Mouse (Mus musculus) heart, embryonic 10.5 days (tissue): Measurements from ENCODE around the gene Pdap1. TPM values are rescaled to one million over a fixed set of nuclear protein-coding genes. Genes with fewer than 3 reads are reported as not detected.
"Not testable (repeated sequence)": the region's sequence is repeated elsewhere in the genome, so short reads cannot be mapped to it uniquely, and the experiment has no call there.

Experiments
- DNase-seq: peaks from one replicate; pipeline ENCODE4 v3.0.0-alpha.2; 2017; ENCODE audit warnings: low spot score
- H3K27ac ChIP-seq: fragments of 300-500 bp; sonication (generic); 2 replicates; pipeline ENCODE4 v1.5.1; 2016; ENCODE audit warnings: mild to moderate bottlenecking
- H3K27me3 ChIP-seq: fragments of 300-500 bp; sonication (generic); 2 replicates; pipeline ENCODE4 v1.6.1; 2016; ENCODE audit warnings: mild to moderate bottlenecking; ENCODE audit not compliant: poor library complexity, insufficient read depth, severe bottlenecking
- H3K36me3 ChIP-seq: fragments of 300-500 bp; sonication (generic); 2 replicates; pipeline ENCODE4 v1.6.1; 2016; ENCODE audit warnings: mild to moderate bottlenecking, moderate library complexity
- H3K4me1 ChIP-seq: fragments of 300-500 bp; sonication (generic); 2 replicates; pipeline ENCODE4 v1.6.1; 2016; ENCODE audit warnings: mild to moderate bottlenecking
- H3K4me3 ChIP-seq: fragments of 300-500 bp; sonication (generic); 2 replicates; pipeline ENCODE4 v1.5.1; 2016; ENCODE audit warnings: mild to moderate bottlenecking, moderate library complexity
- H3K9me3 ChIP-seq: fragments of 300-500 bp; sonication (generic); 2 replicates; pipeline ENCODE4 v1.6.1; 2016; ENCODE audit warnings: mild to moderate bottlenecking, moderate library complexity
- WGBS: fragments of 180-500 bp; shearing (Covaris S2); methylation state at CpG from one replicate; pipeline ENCODE4 v1.1.7; 2016; 5-methylcytosine and 5-hydroxymethylcytosine counted together
- polyA plus RNA-seq: library from polyadenylated mRNA; unstranded; fragments of >200 nt; fragmentation: Nextera tagmentation; extraction: Ambion mirVana; gene quantifications from 2 replicates; pipeline ENCODE4 v1.2.1, GENCODE M21; 2016

Gene Pdap1
- polyA plus RNA-seq, 1 experiment from 2014 or later = 86.3 TPM

GRCm38 (mm10) chr5:145096195-145096594 is 43.8 kb downstream of the Pdap1 start:
- WGBS = 71% methylated on average over 4 of the region's 4 CpGs
- H3K27me3 ChIP-seq = no peaks in the 10 kb centered on the region
- H3K4me1 ChIP-seq = no peaks in the 10 kb centered on the region
- H3K9me3 ChIP-seq = no peaks in the 10 kb centered on the region
- DNase-seq = no peak
- H3K36me3 ChIP-seq = peaks cover 88% of the 10 kb centered on the region
- no peak overlapping the region for H3K27ac ChIP-seq
- H3K4me3 ChIP-seq = no peak overlapping the region

- H3K27me3 ChIP-seq = no peaks in the 10 kb centered on the region
- WGBS = 85% methylated on average over 3 of the region's 3 CpGs
- peaks cover 48% of the 10 kb centered on the region for H3K36me3 ChIP-seq
- no peak for DNase-seq
- H3K4me3 ChIP-seq = no peak overlapping the region
- H3K4me1 ChIP-seq = peaks cover 3% of the 10 kb centered on the region
- no peaks in the 10 kb centered on the region for H3K9me3 ChIP-seq
- no peak overlapping the region for H3K27ac ChIP-seq
These were observed 50.2 kb downstream of the Pdap1 start for GRCm38 (mm10) chr5:145089878-145090277.

- Histone ChIP-seq H3K27me3 (no peaks in the 10 kb centered on the region), H3K4me1 (peaks cover 11% of the 10 kb centered on the region), H3K9me3 (no peaks in the 10 kb centered on the region), H3K4me3 (no peak overlapping the region), H3K36me3 (peaks cover 39% of the 10 kb centered on the region), H3K27ac (no peak overlapping the region)
- 98% methylated on average over 2 of the region's 2 CpGs for WGBS
- DNase-seq = no peak
These were observed 51.9 kb downstream of the Pdap1 start for GRCm38 (mm10) chr5:145088186-145088585.

- Histone ChIP-seq H3K27ac (no peak overlapping the region), H3K36me3 (peaks cover 18% of the 10 kb centered on the region), H3K9me3 (no peaks in the 10 kb centered on the region; the same call in 1 of the 2 replicates), H3K4me3 (peak overlapping the region; percentile 89), H3K4me1 (peaks cover 11% of the 10 kb centered on the region), H3K27me3 (no peaks in the 10 kb centered on the region)
- DNase-seq = no peak
- 63% methylated on average over 2 of the region's 2 CpGs for WGBS
These were observed 55.2 kb downstream of the Pdap1 start for GRCm38 (mm10) chr5:145084822-145085221.

GRCm38 (mm10) chr5:145083632-145084451 is 56.2 kb downstream of the Pdap1 start, which contains the start of the genes Arpc1a and Kpna7:
Arpc1a (plus strand) TSS chr5:145083830.
Kpna7 (minus strand) TSS chr5:145084030.
- DNase-seq = peak; percentile 97
- Histone ChIP-seq H3K4me1 (peaks cover 11% of the 10 kb centered on the region), H3K27me3 (no peaks in the 10 kb centered on the region), H3K36me3 (peaks cover 18% of the 10 kb centered on the region), H3K27ac (peak within 1 kb of the TSS; percentile 90), H3K4me3 (peak within 1 kb of the TSS; percentile 89), H3K9me3 (no peaks in the 10 kb centered on the region; the same call in 1 of the 2 replicates)
- WGBS = under 1% methylated on average over 54 of the region's 54 CpGs

GRCm38 (mm10) chr5:145083201-145083600 is 56.8 kb downstream of the Pdap1 start:
- 51% methylated on average over 6 of the region's 6 CpGs for WGBS
- H3K4me1 ChIP-seq = peaks cover 11% of the 10 kb centered on the region
- H3K27ac ChIP-seq = peak overlapping the region; percentile 90
- not testable (repeated sequence) for H3K27me3 ChIP-seq, DNase-seq, H3K9me3 ChIP-seq
- peak overlapping the region; percentile 89 for H3K4me3 ChIP-seq
- H3K36me3 ChIP-seq = peaks cover 13% of the 10 kb centered on the region

- Histone ChIP-seq H3K9me3 (no peaks in the 10 kb centered on the region; the same call in 1 of the 2 replicates), H3K4me3 (no peak overlapping the region), H3K4me1 (peaks cover 11% of the 10 kb centered on the region), H3K27ac (no peak overlapping the region), H3K27me3 (no peaks in the 10 kb centered on the region), H3K36me3 (peaks cover 7% of the 10 kb centered on the region; the same call in 1 of the 2 replicates)
- no peak for DNase-seq
- 90% methylated on average over 10 of the region's 10 CpGs for WGBS
These were observed 58.0 kb downstream of the Pdap1 start for GRCm38 (mm10) chr5:145081866-145082613.

Other genes starting within 250 kb of the Pdap1 start
- gene Smurf1, start 174.4 kb downstream of the Pdap1 start, polyA plus RNA-seq = 15.5 and 16.1 TPM in 2 replicates
- not detected in 2 replicates for gene Gm4871, start 107.5 kb downstream of the Pdap1 start, polyA plus RNA-seq
- not detected in 2 replicates for gene 1700018F24Rik, start 97.2 kb downstream of the Pdap1 start, polyA plus RNA-seq
- 113 and 117 TPM in 2 replicates for gene Arpc1a, start 56.4 kb downstream of the Pdap1 start, polyA plus RNA-seq
- not detected in 2 replicates for gene Kpna7, start 56.2 kb downstream of the Pdap1 start, polyA plus RNA-seq
- gene Arpc1b, start 26.0 kb downstream of the Pdap1 start, polyA plus RNA-seq = 195 and 218 TPM in 2 replicates
- 162 and 200 TPM in 2 replicates for gene Bud31, start 124 bp upstream of the Pdap1 start, polyA plus RNA-seq
- gene Ptcd1, start 26.9 kb upstream of the Pdap1 start, polyA plus RNA-seq = 14.6 and 15.0 TPM in 2 replicates
- gene Cpsf4, start 27.0 kb upstream of the Pdap1 start, polyA plus RNA-seq = 38.8 and 53.3 TPM in 2 replicates
- 717 and 837 TPM in 2 replicates for gene Atp5j2, start 51.8 kb upstream of the Pdap1 start, polyA plus RNA-seq
- 6.1 TPM in 2 replicates for gene Zkscan14, start 61.6 kb upstream of the Pdap1 start, polyA plus RNA-seq
- 10.9 and 11.8 TPM in 2 replicates for gene Zkscan5, start 64.3 kb upstream of the Pdap1 start, polyA plus RNA-seq
- 32.5 and 38.0 TPM in 2 replicates for gene Zfp655, start 91.5 kb upstream of the Pdap1 start, polyA plus RNA-seq
- gene Zscan25, start 140.3 kb upstream of the Pdap1 start, polyA plus RNA-seq = 0.16 and 0.33 TPM in 2 replicates
- not detected in 2 replicates for gene Cyp3a57, start 205.0 kb upstream of the Pdap1 start, polyA plus RNA-seq